Mouse (Mus musculus): ENCODE measurements around the gene Med11. TPM values are rescaled to one million over a fixed set of nuclear protein-coding genes. Genes with fewer than 3 reads are reported as not detected.
"Not testable (repeated sequence)": the region's sequence is repeated elsewhere in the genome, so short reads cannot be mapped to it uniquely, and the experiment has no call there.

Gene Med11
- 28.0 and 31.7 TPM in 2 replicates for polyA plus RNA-seq (2012; rRNA removed)

GRCm38 (mm10) chr11:70451797-70452498, at the start of gene Med11:
Gene Med11, plus strand, starts transcription at chr11:70451919.
- WGBS = under 1% methylated on average over 46 of the region's 46 CpGs

GRCm38 (mm10) chr11:70403598-70403997, 48.1 kb upstream of the Med11 start:
- DNase-seq (ENCODE audit: low read depth, low spot score) = no peak
- 60% methylated on average over 2 of the region's 2 CpGs for WGBS

More at GRCm38 (mm10) chr11:70451797-70452498, at the start of gene Med11:
- peak; percentile 95 for DNase-seq (ENCODE audit: low read depth, low spot score)

- peak; percentile 45 for DNase-seq (ENCODE audit: low read depth, low spot score)
- under 1% methylated on average over 59 of the region's 59 CpGs for WGBS
These were observed 42.0 kb upstream of the Med11 start, which contains the start of gene Pelp1 for GRCm38 (mm10) chr11:70409594-70410296. Gene Pelp1, minus strand, starts transcription at chr11:70410031.

- DNase-seq (ENCODE audit: low read depth, low spot score) = no peak
- WGBS = 56% methylated on average over 6 of the region's 6 CpGs
These were observed 41.4 kb upstream of the Med11 start for GRCm38 (mm10) chr11:70410297-70410643.

GRCm38 (mm10) chr11:70412591-70412990, 39.1 kb upstream of the Med11 start:
- WGBS = 34% methylated on average over 5 of the region's 5 CpGs
- no peak for DNase-seq (ENCODE audit: low read depth, low spot score)

- 4% methylated on average over 3 of the region's 3 CpGs for WGBS
- no peak for DNase-seq (ENCODE audit: low read depth, low spot score)
These were observed 37.8 kb upstream of the Med11 start for GRCm38 (mm10) chr11:70413961-70414360.

- 57% methylated on average over 4 of the region's 4 CpGs for WGBS
- no peak for DNase-seq (ENCODE audit: low read depth, low spot score)
These were observed 33.5 kb upstream of the Med11 start for GRCm38 (mm10) chr11:70418199-70418598.

- WGBS = 47% methylated on average over 5 of the region's 5 CpGs
- DNase-seq (ENCODE audit: low read depth, low spot score) = no peak
These were observed 32.2 kb upstream of the Med11 start for GRCm38 (mm10) chr11:70419486-70419885.

- WGBS = 69% methylated on average over 6 of the region's 6 CpGs
- not testable (repeated sequence) for DNase-seq (ENCODE audit: low read depth, low spot score)
These were observed 25.1 kb upstream of the Med11 start for GRCm38 (mm10) chr11:70426598-70426997.

- WGBS = 34% methylated on average over 5 of the region's 5 CpGs
- no peak for DNase-seq (ENCODE audit: low read depth, low spot score)
These were observed 20.1 kb upstream of the Med11 start for GRCm38 (mm10) chr11:70431574-70431973.

GRCm38 (mm10) chr11:70432048-70432894, 19.4 kb upstream of the Med11 start, which contains the start of gene Arrb2:
Gene Arrb2, plus strand, starts transcription at chr11:70432635.
- peak; percentile 71 for DNase-seq (ENCODE audit: low read depth, low spot score)
- WGBS = under 1% methylated on average over 75 of the region's 75 CpGs

- DNase-seq (ENCODE audit: low read depth, low spot score) = no peak
- WGBS = 11% methylated on average over 15 of the region's 15 CpGs
These were observed 18.7 kb upstream of the Med11 start for GRCm38 (mm10) chr11:70432895-70433568.

GRCm38 (mm10) chr11:70433569-70433943, 18.2 kb upstream of the Med11 start:
- 78% methylated on average over 1 of the region's 1 CpGs for WGBS
- no peak for DNase-seq (ENCODE audit: low read depth, low spot score)

GRCm38 (mm10) chr11:70433951-70434350, 17.8 kb upstream of the Med11 start:
- WGBS = 90% methylated on average over 3 of the region's 3 CpGs
- no peak for DNase-seq (ENCODE audit: low read depth, low spot score)

GRCm38 (mm10) chr11:70435476-70435875, 16.2 kb upstream of the Med11 start:
- WGBS = 71% methylated on average over 5 of the region's 5 CpGs
- no peak for DNase-seq (ENCODE audit: low read depth, low spot score)

GRCm38 (mm10) chr11:70437426-70437825, 14.3 kb upstream of the Med11 start:
- DNase-seq (ENCODE audit: low read depth, low spot score) = no peak
- WGBS = 85% methylated on average over 6 of the region's 6 CpGs

- DNase-seq (ENCODE audit: low read depth, low spot score) = no peak
- 93% methylated on average over 7 of the region's 7 CpGs for WGBS
These were observed 12.9 kb upstream of the Med11 start for GRCm38 (mm10) chr11:70438728-70439374.

- no peak for DNase-seq (ENCODE audit: low read depth, low spot score)
- WGBS = 40% methylated on average over 4 of the region's 4 CpGs
These were observed 11.1 kb upstream of the Med11 start for GRCm38 (mm10) chr11:70440637-70441036.

- 94% methylated on average over 7 of the region's 7 CpGs for WGBS
- no peak for DNase-seq (ENCODE audit: low read depth, low spot score)
These were observed 9.8 kb upstream of the Med11 start for GRCm38 (mm10) chr11:70441882-70442281.

Data from large intestine, adult 2 months (tissue).